Mouse (Mus musculus) heart, postnatal 10 days (tissue): Measurements from ENCODE around the gene Rhebl1. TPM values are rescaled to one million over a fixed set of nuclear protein-coding genes. Genes with fewer than 3 reads are reported as not detected.
A peak's percentile ranks its signal among the peaks of the same experiment; 100 is the strongest.
"Not testable (repeated sequence)": the region's sequence is repeated elsewhere in the genome, so short reads cannot be mapped to it uniquely, and the experiment has no call there.

Source experiments
- DNase-seq, 2 experiments: peaks; one replicate each; pipeline ENCODE4 v3.0.0; 2021
- intact Hi-C: fragments of 180-260 bp; cut with DNase I; formaldehyde crosslinking; loops from one replicate; pipeline ENCODE4 v1.15.1; 2025
- total RNA-seq, 2 experiments: library from RNA; stranded (reverse); gene quantifications; 2 replicates each; pipeline ENCODE4 v1.2.3; 2021

Rhebl1 gene
- total RNA-seq: 1 to 10 TPM; 1.6 to 2.8 TPM

DNA sequence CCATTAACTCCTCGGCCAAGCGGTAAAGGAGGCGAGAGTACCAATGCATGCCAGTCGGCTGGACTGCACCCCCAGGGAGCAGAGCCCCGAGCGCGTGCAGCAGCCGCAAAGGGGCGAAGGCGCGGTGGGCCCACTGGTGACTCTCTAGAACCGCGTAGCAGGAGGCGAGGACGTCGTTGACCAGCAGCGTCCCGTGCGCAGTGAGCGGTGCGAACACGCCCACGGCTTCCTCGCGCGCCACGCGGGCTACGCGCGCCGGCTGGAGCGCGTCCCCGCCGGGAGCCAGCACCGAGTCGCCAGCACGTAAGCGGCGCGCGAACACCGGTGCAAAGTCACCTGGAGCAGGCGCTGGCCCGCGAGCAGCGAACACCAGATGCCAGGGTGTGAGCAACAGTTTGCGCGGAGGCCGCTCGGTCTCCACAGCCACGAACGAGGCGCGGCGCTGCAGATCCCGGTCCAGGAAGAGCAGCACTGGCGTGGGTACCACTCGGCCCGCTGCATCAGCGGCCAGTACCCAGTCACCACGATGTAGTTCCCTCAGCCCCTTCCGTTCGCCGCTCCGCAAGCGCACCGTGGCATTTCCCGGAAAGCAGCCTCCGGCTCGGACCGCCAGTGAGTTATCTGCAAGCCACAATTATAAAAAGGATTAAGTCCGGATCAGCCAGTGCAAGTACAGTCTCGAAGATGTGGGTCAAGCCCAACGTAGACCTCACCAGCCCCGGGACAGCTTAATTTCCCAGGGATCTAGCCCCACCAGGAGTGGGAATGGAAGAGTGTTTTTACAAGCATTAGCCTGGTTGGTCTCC is at the start of gene Rhebl1:
Gene Rhebl1, minus strand, starts transcription at position 601 of the 806 bp plus-strand sequence.
- intact Hi-C loops: no loop called here
- peak; percentile 42 to 59 for DNase-seq

DNA sequence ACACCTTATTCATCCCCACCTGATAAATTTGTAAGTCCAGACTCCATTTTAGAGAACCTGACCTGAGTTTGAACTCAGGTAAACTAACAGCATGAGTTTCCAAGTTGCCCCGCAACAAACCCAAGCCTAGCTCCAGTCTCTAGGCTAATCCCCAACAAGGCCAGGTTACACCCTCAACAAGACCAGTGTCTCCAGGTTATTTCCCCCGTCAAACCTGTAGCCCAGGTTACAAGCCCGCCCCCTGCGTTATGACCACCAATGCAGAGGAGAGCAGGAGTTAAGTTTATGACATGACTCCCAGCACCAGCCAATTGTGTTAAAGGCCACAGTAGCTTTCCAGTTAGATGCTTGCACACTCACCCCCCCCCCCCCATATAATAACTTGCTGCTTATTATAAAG is 48.8 kb upstream of the Rhebl1 start:
- intact Hi-C loops: no loop called here
- no peak for DNase-seq

DNA sequence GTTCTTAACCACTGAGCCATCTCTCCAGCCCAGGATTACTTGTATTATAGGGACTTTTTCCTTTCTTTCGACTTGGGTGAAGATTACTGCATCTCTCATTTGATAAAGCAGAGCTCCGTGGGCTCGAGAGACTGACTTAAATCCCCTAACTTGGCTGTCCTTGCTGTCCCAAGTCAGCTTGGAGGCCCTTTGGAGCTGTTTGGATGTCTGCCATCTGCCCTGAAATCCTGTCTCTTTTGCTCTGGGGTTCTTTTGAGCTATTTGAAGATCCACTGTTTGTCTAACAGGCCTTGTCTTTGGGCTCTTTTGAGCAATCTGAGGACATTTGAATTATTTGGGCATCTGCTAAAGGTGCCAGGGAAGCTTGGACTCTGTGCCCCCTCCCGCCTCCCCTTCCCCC is 47.7 kb upstream of the Rhebl1 start:
- intact Hi-C loops: no loop called here
- peak in 1 of 2 experiments; percentile 31 for DNase-seq

DNA sequence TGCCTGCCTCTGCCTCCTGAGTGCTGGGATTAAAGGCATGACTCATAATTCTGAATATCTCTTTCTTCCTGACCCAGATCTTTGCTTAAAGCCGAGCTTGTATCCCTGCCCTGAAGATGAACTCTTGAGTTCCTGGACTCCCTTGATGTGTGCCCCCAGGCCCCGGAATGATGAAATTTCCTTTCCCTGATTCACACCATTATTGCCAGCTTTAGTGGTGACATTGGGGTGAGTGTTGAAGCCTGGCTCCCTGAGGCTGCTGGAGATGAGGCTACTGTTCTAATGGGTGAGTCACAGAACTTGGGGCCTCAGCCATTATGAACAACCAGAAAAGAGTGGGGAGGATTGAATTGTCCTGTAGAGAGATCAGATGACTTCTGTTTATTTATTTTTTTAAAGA is 47.2 kb upstream of the Rhebl1 start:
- intact Hi-C loops: no loop called here

DNA sequence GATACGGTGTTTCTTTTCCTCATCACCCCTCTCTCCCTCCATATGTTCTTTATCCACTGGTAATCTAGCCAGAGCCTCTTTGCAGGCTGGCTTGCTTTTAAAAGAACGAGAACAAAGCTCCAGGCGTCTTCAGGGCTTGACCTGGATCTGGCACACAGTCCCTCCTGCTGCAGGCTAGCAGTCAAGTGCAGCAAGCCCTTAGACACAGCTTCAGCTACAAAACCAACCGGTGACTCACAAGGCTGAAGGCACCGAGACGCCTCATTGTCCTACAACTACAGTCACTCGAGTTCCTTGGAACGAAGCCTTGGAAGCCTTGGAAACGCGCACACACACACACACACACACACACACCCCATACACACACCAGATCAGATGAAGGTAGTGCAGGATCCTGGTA is 46.5 kb upstream of the Rhebl1 start:
- intact Hi-C loops: no loop called here
- DNase-seq: no peak

More for the DNA sequence above, 47.2 kb upstream of the Rhebl1 start:
- DNase-seq: no peak

DNA sequence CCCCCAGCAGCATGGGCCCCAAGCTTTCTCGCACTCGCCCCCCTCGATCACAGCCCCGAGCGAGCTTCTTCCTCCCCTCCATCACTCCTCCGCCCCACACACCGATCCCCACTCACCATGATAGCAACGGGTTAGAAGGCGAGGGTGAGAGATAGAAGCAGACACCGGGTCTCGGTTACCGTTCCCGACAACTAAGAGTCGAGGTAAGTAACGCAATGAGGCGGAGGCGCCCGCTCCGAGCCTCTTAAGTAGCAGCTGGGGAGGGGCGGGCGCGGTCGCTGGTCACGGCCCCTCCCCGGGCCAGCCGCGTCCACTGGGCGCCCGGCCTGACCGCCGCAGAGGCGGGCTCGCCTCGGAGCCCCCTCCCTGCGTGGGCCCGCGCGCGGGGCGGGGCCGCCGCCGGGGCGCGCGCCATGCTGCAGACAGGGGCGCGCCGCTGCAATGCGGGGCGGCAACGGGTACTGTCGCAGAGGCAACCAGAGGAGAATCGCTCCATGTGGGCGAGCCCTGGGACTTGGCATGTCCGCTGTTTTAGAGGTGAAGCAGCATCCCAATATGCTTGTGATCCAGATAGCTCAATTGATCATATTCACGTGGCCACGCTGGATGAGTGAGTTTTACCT is 40.0 kb upstream of the Rhebl1 start, which contains the start of gene Tuba1b:
Gene Tuba1b, minus strand, starts transcription at position 349 of the 623 bp plus-strand sequence.
- DNase-seq: peak; percentile 92 to 94
- intact Hi-C loops: loop anchor here (1.0 to 2.0 kb wide), 3 partner anchors 18 to 59 kb away; partner anchors contain the start of genes Gm49450 and Tuba1a

DNA sequence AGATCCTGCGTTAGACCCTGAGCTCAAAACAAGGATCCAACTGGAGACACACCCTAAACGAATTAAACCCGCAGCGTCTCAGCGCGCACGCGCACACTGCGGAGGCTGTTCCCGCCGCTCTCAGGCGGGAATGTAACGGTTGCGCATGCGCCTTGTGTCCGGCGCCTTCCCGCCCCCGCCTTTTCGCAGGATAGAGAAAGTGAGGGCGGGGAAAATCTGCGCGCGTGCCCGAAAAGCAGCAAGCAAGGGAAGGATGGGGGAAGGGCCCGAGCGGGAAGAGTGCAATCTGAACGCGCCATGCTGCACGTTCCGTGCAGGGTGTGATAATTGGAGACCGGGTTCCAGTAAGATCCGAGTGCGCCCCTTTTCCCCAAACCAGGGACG is 39.5 kb upstream of the Rhebl1 start:
- intact Hi-C loops: loop anchor here (1.0 to 2.0 kb wide), 3 partner anchors 19 to 59 kb away; partner anchors contain the start of genes Gm49450 and Tuba1a
- peak; percentile 96 to 97 for DNase-seq

DNA sequence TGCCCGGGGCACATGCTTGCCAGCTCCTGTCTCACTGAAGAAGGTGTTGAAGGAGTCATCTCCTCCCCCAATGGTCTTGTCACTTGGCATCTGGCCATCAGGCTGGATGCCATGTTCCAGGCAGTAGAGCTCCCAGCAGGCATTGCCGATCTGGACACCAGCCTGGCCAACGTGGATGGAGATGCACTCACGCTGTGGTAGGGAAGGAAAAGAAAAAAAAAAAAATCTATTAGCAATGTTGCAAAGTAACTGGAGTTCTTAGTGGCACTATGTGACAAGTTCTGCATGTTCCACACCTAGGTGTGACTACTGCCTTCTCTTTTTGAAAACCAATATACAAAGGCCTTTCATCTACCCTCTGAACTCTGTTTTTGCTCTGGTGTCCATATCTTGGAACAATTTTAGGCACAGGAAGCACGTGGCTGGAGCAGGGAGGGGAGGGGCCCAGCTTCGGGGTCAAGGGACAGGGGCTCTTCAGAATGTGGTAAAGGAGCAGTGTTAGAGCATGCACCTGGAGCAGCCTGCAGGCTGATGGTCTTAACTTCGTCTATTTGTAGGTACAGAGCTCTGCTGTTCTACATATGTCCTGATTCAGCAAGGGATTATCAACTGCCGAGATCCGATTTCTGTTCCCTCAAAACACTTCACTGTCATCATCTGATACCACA is 38.8 kb upstream of the Rhebl1 start:
- peak; percentile 39 to 41 for DNase-seq
- intact Hi-C loops: not testable (repeated sequence)

DNA sequence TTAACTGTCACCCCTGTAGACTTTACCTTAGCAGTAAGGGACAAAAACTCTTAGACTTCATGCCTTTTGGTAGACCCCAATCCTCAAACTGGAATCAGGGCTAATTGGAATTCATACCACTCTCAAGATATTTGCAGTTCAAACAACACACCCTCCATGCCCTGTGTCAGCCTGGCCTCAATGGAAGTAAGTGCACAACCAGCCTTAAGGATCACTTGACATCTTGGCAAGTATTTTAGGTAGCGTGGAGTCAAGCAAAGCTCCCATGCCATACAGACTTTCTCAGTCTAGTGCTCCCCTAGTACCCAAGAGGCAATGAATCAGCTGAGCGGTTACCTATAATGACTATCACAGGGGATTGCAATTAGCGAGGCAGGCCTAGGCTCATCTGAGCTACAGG is 36.7 kb upstream of the Rhebl1 start:
- no peak for DNase-seq
- intact Hi-C loops: no loop called here

DNA sequence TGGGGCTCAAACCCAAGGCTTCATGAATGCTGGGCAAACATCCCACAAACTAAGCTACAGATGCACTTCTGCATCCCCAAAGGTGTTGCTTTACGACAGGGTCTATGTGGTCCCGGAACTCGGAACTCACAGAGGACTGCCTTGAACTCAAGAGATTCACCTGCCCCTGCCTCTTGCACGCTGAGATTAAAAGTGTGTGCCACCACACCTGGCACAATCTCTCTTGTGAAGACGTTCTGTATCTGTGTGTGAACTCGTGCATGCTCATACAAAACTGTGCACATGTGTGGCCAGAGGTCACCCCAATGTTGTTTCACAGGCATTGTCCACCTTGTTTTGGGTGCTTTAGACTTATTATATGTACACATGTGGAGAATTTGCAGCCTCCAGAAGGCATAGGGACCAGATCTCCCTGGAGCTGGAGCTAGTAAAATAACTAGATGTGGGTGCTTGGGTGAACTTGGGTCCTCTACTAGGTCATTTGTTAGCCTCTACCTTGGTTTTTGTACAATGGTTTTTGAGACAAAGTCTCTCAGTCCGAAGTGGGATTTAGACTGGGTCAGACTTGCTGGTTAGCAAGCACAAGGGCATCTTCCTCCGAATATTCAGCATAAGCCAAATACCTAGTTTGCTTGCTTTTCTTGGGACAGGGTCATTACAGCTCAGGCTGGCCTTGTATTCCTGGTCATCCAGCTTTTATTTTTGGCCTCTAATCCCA is 35.8 kb upstream of the Rhebl1 start:
- intact Hi-C loops: no loop called here
- no peak for DNase-seq

DNA sequence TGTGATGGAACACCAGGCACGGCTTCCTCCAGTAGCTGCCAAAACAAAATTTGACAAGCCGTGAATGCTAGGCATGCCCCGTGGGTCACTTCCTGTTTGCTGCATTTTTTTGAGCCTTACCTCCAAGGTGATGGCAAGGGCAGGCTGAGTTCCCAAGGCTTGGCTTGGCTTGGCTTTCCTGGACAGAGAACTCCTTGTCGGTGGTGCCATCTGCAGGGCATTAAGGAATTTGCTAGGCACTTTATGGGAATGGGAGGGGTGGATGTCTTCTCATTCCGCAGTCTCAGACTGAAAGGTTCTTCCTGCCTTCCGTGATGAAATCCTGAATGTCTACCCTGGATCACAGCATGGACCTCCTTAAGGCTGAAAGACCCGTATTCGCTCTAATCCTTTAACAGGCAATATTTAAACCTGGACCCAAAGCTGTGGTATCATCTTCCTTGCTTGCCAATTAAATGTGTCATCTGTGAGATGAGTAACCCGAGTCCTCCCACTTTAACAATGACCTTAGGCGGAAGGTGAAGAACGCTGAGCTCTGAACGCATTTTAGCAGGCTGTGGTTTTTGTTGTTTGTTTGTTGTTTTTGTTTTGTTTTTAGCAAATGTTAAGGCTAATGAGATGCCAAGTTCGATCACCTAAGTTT is 34.4 kb upstream of the Rhebl1 start:
- peak; percentile 85 to 86 for DNase-seq
- intact Hi-C loops: loop anchor here (1.0 to 5.0 kb wide), 3 partner anchors 36 to 66 kb away; no protein-coding TSS in a partner anchor

DNA sequence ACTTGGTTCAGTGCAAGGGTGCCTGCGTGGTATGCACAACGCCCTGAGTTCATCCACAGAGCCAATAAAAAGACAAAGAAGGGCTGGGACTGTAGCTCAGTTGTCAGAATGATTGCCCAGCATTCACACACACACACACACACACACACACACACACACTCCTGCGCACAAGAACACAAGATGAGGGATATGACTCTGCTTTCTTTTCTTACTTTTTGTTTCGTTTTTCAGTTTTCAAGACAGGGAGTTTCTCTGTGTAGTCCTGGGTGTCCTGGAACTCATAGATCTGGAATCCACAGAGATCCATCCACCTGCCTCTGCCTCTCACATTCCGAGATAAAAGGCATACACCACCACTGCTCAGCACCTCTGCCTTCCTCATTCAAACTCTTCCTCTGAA is 33.2 kb upstream of the Rhebl1 start:
- DNase-seq: no peak
- intact Hi-C loops: loop anchor here (5.0 kb wide), 1 partner anchor 50 kb away; no protein-coding TSS in a partner anchor

DNA sequence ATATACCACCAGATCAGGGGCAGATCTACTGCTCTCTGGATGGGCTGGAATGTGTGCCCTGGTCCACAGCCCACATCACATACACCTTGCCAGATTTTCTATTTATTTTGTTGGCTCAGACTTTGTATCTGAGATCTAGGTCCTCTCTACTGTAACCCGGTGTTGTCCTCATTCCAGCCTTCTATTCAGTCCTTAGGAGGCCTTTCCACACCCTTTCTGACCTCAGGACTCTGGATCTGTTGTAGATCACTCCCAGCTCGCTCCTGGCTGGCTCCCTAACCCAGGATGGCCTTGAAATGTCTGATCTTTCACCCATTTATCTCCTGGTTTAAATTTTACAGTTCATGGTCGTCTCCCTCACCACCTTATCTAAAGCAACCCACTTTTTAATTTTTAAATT is 30.3 kb upstream of the Rhebl1 start:
- DNase-seq: no peak
- intact Hi-C loops: loop anchor here (5.0 kb wide), 1 partner anchor 47 kb away; no protein-coding TSS in a partner anchor

DNA sequence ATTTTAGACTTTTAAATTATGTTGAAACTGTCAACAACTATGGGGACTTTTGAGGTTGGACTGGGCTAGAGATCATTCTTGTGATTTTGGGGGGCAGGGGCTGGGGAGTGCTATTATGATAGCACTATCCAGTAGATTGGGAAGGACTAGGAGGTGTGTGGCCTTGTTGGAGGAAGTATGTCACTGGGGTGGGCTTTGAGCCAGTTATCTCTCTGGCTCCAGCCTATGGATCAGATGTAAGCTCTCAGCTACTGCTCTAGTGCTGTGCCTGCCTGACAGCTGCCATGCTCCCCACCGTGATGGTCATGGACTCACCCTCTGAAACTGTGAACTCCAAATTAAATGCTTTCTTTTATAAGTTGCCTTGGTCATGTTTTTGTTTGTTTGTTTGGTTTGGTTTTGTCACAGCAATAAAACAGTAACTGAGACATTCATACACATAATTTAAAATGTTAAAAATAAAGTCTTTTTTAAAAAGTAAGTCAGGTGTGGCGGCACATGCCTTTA is 28.7 kb upstream of the Rhebl1 start:
- intact Hi-C loops: no loop called here
- DNase-seq: no peak

DNA sequence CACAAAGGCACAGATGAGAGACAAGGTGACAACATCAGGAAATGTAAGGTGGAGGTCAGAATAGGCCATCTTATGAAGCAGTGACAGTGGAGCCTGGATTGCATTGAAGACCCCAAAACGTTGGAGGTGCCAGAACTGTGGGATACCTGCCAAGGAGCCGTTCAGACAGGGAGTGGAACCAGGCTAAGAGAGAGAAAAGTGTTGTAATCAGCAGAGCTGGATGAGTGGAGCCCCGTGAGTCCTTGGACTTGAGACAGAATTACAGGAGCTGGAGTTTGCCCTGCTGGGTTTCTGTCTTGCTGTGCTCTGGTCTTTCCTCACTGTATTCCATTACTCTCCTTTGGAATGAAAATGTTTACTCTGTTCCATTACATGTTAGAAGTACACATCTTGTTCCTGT is 28.2 kb upstream of the Rhebl1 start:
- intact Hi-C loops: no loop called here
- DNase-seq: no peak

DNA sequence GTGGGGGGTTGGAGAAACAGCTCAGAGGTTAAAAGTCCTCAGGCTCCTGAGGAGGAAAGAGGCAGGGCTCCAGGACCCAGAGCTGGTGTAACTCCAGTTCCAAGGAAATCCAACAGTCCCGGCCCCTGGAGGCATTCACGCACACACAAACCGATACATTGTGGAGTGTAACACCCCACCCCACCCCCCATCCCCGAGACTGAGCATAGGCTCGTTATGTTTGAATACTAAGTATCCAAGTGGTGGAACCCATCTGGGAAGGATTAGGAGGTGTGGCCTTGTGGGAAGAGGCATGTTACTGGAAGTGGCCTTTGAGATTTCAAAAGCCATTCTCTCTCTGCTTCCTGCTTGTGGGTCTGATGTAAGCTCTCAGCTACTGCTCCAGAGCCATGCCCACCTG is 27.2 kb upstream of the Rhebl1 start:
- no peak for DNase-seq
- intact Hi-C loops: no loop called here

DNA sequence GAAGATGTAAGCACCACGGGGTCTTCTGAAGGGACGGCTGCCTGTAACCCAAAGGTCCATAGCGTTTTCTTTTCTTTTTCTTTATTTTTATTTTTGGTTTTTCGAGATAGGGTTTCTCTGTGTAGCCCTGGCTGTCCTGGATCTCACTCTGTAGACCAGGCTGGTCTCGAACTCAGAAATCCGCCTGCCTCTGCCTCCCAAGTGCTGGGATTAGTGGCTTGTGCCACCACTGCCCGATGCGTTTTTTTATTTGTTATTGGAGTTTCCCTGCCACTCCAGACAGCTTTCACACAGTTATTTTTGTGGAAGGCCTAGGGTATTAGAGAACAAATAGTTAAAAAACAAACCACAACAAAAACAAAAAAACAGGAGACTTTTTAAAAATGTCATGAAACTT is 24.2 kb upstream of the Rhebl1 start:
- not testable (repeated sequence) for DNase-seq
- intact Hi-C loops: loop anchor here (5.0 kb wide), 1 partner anchor 36 kb away; no protein-coding TSS in a partner anchor

DNA sequence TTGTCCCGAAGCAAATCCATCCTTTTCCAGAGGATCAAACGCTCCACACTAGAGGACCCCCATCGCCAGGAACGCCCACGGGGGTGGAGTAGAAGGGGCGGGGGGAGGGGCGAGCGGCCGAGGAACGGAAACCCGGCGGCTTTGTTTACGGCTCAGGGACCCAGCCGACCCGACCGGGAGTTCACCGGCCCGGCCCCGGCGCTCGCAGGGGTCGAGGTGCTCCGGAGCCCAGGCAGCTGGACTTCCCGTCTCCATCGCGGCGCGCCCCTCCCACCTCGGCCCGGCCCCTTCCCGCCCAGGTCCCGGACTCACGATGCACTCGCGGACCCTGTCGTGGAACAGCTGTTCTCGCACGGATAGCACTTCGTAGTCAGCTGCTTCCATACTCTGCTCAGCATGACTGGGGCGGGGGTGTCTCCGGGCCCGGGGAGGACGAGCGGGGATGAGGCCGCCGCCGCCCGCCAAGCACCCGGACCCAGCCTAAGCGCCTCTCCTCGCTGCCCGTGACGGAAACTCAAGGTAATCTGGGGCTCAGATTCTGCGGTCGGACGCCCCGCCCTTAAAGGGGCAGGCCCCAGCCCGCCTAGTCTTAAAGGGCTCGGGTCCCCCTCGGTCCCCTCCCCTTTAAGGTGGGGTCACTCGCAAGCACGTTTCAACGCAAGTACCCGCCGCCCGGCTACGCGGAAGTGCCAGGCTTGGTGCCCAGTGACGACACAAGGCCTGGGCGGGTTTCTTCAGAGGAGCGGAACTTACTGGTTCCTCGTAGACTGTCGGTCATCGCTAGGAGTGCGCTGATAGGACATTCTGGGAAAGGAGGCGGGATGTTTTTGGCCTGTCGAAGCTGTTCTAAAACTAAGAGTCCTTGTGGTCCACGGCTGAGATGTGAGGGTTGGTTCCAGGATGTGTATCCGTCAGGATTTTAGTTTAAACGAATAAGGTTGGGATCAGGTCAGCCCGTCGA is 23.5 kb upstream of the Rhebl1 start, which contains the start of gene Lmbr1l:
Gene Lmbr1l, minus strand, starts transcription at position 694 of the 961 bp plus-strand sequence.
- peak; percentile 100 for DNase-seq
- intact Hi-C loops: loop anchor here (2.0 to 5.0 kb wide), 2 partner anchors 21 to 36 kb away; no protein-coding TSS in a partner anchor
